Mouse (Mus musculus) urinary bladder, postnatal 14 days (tissue): Measurements from ENCODE around the gene Cacng7.
A peak's percentile ranks its signal among the peaks of the same experiment; 100 is the strongest.

Source experiments
- DNase-seq: peaks from one replicate; pipeline ENCODE4 v3.0.0; 2021; ENCODE audit warnings: low spot score

Cacng7 gene

GRCm38 (mm10) chr7:3347366-3348287, 14.9 kb downstream of the Cacng7 start:
- no peak for DNase-seq

GRCm38 (mm10) chr7:3348326-3348725, 15.6 kb downstream of the Cacng7 start:
- no peak for DNase-seq

- no peak for DNase-seq
Measured at GRCm38 (mm10) chr7:3349775-3350174, 17.0 kb downstream of the Cacng7 start.

- no peak for DNase-seq
Measured at GRCm38 (mm10) chr7:3351536-3351935, 18.8 kb downstream of the Cacng7 start.

GRCm38 (mm10) chr7:3354850-3355249, 22.1 kb downstream of the Cacng7 start:
- DNase-seq = no peak

- DNase-seq = no peak
Measured at GRCm38 (mm10) chr7:3360678-3361077, 27.9 kb downstream of the Cacng7 start.

GRCm38 (mm10) chr7:3365547-3366279, 33.0 kb downstream of the Cacng7 start:
- DNase-seq = no peak

GRCm38 (mm10) chr7:3366705-3367516, 34.2 kb downstream of the Cacng7 start:
- no peak for DNase-seq

GRCm38 (mm10) chr7:3367569-3367968, 34.8 kb downstream of the Cacng7 start:
- DNase-seq = no peak

GRCm38 (mm10) chr7:3368311-3368710, 35.6 kb downstream of the Cacng7 start:
- DNase-seq = no peak

GRCm38 (mm10) chr7:3369189-3369588, 36.4 kb downstream of the Cacng7 start:
- no peak for DNase-seq

GRCm38 (mm10) chr7:3370407-3370806, 37.7 kb downstream of the Cacng7 start:
- no peak for DNase-seq

- no peak for DNase-seq
Measured at GRCm38 (mm10) chr7:3372376-3372775, 39.6 kb downstream of the Cacng7 start.

- no peak for DNase-seq
Measured at GRCm38 (mm10) chr7:3373754-3374153, 41.0 kb downstream of the Cacng7 start.

- peak; percentile 68 for DNase-seq
Measured at GRCm38 (mm10) chr7:3376831-3377230, 44.1 kb downstream of the Cacng7 start.

GRCm38 (mm10) chr7:3382123-3382522, 49.4 kb downstream of the Cacng7 start:
- DNase-seq = no peak

GRCm38 (mm10) chr7:3384807-3385319, 52.1 kb downstream of the Cacng7 start:
- no peak for DNase-seq

- DNase-seq = no peak
Measured at GRCm38 (mm10) chr7:3386036-3386730, 53.4 kb downstream of the Cacng7 start.

- DNase-seq = no peak
Measured at GRCm38 (mm10) chr7:3387761-3388160, 55.0 kb downstream of the Cacng7 start.

GRCm38 (mm10) chr7:3388885-3389284, 56.1 kb downstream of the Cacng7 start:
- DNase-seq = no peak
